Mouse (Mus musculus) spleen, adult 2 months (tissue): ENCODE measurements around the gene Fgf14.

ENCODE experiments used
- CTCF ChIP-seq: fragments of 200-500 bp; IDR thresholded peaks from 2 replicates; pipeline ENCODE4 v1.5.1; 2011; ENCODE audit warnings: mild to moderate bottlenecking, inconsistent platforms; ENCODE audit not compliant: insufficient read depth, insufficient read length, insufficient replicate concordance; ENCODE audit errors: extremely low read depth
- POLR2A ChIP-seq: fragments of 200-500 bp; IDR thresholded peaks from 2 replicates; pipeline ENCODE4 v1.6.1; 2011; ENCODE audit warnings: low read depth, low read length, inconsistent platforms

DNA sequence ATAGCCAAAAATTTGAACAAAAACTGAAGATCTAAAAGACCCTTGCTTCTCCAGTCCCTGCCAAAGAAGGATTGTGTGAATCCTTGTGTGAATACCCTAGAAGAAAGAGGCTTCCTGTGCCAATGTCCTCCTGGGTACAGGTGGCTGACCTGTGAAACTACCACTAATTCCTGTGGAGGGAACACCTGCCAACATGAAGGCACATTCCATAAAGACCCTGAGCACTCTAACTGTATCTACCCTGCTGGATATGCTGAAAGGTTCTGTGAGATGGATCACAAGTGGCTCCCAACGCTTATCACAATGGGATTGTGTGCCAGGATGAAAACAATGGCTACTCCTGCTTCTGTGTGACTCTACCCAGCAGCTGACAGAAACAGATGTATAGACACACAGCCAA is 144.9 kb downstream of the Fgf14 start:
- TF ChIP-seq POLR2A (no peak), CTCF (no peak)
